Mouse (Mus musculus): ENCODE results near the gene Brpf3. TPM values are rescaled to one million over a fixed set of nuclear protein-coding genes. Genes with fewer than 3 reads are reported as not detected.
"Not testable (repeated sequence)": the region's sequence is repeated elsewhere in the genome, so short reads cannot be mapped to it uniquely, and the experiment has no call there.

Gene Brpf3
- polyA plus RNA-seq, 2 experiments, result 48.6 to 98.3 TPM

GRCm38 (mm10) chr17:28774303-28774702 is 26.6 kb upstream of the Brpf3 start:
- H3K27ac ChIP-seq; H3K4me2 ChIP-seq (ENCODE audit: low read depth); H3K9me3 ChIP-seq (ENCODE audit: control insufficient read depth, low read length); H3K36me3 ChIP-seq (replicated peaks; ENCODE audit: control insufficient read depth, insufficient read depth, low read depth); H3K9ac ChIP-seq (replicated peaks); H3K4me1 ChIP-seq (replicated peaks; ENCODE audit: control insufficient read depth in 2 of 2, insufficient read depth in 2 of 2, low read length in 1 of 2); ATAC-seq (ENCODE audit: insufficient read depth); DNase-seq (ENCODE audit: low read depth in 3 of 3, low spot score in 3 of 3); H3K4me3 ChIP-seq (ENCODE audit: insufficient read depth in 1 of 2, low read depth in 2 of 2, low read length in 2 of 2): not testable (repeated sequence)
- TF ChIP-seq CTCF (IDR thresholded peaks at IDR 0.05; ENCODE audit: low read depth), result peak; percentile 70
- 90% methylated on average over 7 of the region's 9 CpGs for WGBS (ENCODE audit: insufficient replicate concordance)
- peaks cover 22% of the 10 kb centered on the region for H3K27me3 ChIP-seq (ENCODE audit: control insufficient read depth, insufficient read depth, low read length)

DNA sequence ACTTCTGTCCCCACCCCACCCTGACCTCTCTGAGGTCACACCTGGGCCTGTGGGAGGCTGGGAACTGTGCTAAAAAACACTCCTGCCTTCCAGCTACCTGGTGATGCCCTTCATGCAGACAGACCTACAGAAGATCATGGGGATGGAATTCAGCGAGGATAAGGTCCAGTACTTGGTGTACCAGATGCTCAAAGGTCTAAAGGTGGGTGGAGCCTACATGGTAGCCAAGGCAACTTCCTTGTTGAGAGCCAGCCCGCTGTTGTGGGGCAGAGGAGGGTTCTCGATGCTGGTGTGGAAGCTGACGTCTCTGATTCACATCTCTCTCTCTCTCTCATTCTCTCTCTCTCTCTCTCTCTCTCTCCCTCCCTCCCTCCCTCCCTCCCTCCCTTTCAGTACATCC is 25.7 kb upstream of the Brpf3 start:
- H3K27me3 ChIP-seq (ENCODE audit: control insufficient read depth, insufficient read depth, low read length), result peaks cover 14% of the 10 kb centered on the region
- H3K27ac ChIP-seq, result no peak overlapping the region
- H3K4me2 ChIP-seq (ENCODE audit: low read depth), result no peak overlapping the region
- WGBS (ENCODE audit: insufficient replicate concordance), result 70% methylated on average over 4 of the region's 4 CpGs
- DNase-seq (ENCODE audit: low read depth in 3 of 3, low spot score in 3 of 3) (no peak), ATAC-seq (ENCODE audit: insufficient read depth) (no peak)
- no peak overlapping the region for H3K4me3 ChIP-seq (ENCODE audit: insufficient read depth in 1 of 2, low read depth in 2 of 2, low read length in 2 of 2)
- H3K9ac ChIP-seq (replicated peaks), result no peak overlapping the region
- TF ChIP-seq EP300 (IDR thresholded peaks at IDR 0.05; ENCODE audit: low read depth) (no peak), CTCF (IDR thresholded peaks at IDR 0.05; ENCODE audit: low read depth) (no peak)
- no peaks in the 10 kb centered on the region for H3K36me3 ChIP-seq (replicated peaks; ENCODE audit: control insufficient read depth, insufficient read depth, low read depth)
- no peaks in the 10 kb centered on the region for H3K9me3 ChIP-seq (ENCODE audit: control insufficient read depth, low read length)
- no peaks in the 10 kb centered on the region for H3K4me1 ChIP-seq (replicated peaks; ENCODE audit: control insufficient read depth in 2 of 2, insufficient read depth in 2 of 2, low read length in 1 of 2)

- WGBS (ENCODE audit: insufficient replicate concordance), result 72% methylated on average over 3 of the region's 3 CpGs
- Histone ChIP-seq H3K4me1 (replicated peaks; ENCODE audit: control insufficient read depth in 2 of 2, insufficient read depth in 2 of 2, low read length in 1 of 2) (no peaks in the 10 kb centered on the region), H3K27me3 (ENCODE audit: control insufficient read depth, insufficient read depth, low read length) (no peaks in the 10 kb centered on the region), H3K9me3 (ENCODE audit: control insufficient read depth, low read length) (no peaks in the 10 kb centered on the region), H3K36me3 (replicated peaks; ENCODE audit: control insufficient read depth, insufficient read depth, low read depth) (no peaks in the 10 kb centered on the region), H3K27ac (no peak overlapping the region), H3K9ac (replicated peaks) (no peak overlapping the region), H3K4me2 (ENCODE audit: low read depth) (no peak overlapping the region), H3K4me3 (ENCODE audit: insufficient read depth in 1 of 2, low read depth in 2 of 2, low read length in 2 of 2) (no peak overlapping the region)
- no peak for ATAC-seq (ENCODE audit: insufficient read depth)
- DNase-seq (ENCODE audit: low read depth in 3 of 3, low spot score in 3 of 3), result no peak
- peak; percentile 72 for TF ChIP-seq CTCF (IDR thresholded peaks at IDR 0.05; ENCODE audit: low read depth)
- no peak for TF ChIP-seq EP300 (IDR thresholded peaks at IDR 0.05; ENCODE audit: low read depth)
These were observed 24.1 kb upstream of the Brpf3 start for GRCm38 (mm10) chr17:28776817-28777216.

DNA sequence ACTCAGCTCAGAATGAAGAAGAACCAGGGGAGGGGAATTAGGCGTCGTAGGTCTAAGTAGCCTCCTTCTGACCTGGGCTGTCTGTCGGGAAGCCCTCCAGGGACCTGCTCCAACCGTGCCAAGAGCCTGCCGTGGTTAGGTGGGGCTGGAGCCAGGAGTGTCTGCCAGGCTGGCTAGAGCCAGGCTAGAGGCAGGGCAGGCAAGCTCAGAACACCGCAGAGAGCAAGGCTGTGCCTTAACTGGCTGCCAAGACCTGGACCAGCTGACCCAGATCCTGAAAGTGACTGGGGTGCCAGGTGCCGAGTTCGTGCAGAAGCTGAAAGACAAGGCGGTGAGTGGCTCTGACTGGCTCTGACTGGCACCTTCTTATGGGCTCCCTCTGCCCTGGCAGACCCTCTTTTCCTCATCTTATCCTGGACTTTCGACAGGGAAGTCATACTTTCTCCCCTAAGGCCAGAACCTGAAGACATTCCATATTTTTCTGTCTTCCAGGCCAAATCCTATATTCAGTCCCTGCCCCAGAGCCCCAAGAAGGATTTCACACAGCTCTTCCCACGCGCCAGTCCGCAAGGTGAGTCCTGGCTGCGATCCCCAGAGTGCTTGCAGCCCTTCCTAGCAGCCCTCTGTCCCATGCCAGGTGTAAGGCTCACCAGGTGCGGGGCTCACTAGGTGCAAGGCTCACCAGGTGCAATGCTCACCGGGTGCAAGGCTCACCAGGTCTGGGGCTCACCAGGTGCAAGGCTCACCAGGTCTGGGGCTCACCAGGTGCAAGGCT is 23.5 kb upstream of the Brpf3 start:
- no peaks in the 10 kb centered on the region for H3K9me3 ChIP-seq (ENCODE audit: control insufficient read depth, low read length)
- H3K4me1 ChIP-seq (replicated peaks; ENCODE audit: control insufficient read depth in 2 of 2, insufficient read depth in 2 of 2, low read length in 1 of 2), result no peaks in the 10 kb centered on the region
- TF ChIP-seq EP300 (IDR thresholded peaks at IDR 0.05; ENCODE audit: low read depth) (no peak), CTCF (IDR thresholded peaks at IDR 0.05; ENCODE audit: low read depth) (no peak)
- H3K9ac ChIP-seq (replicated peaks), result no peak overlapping the region
- no peak overlapping the region for H3K4me3 ChIP-seq (ENCODE audit: insufficient read depth in 1 of 2, low read depth in 2 of 2, low read length in 2 of 2)
- DNase-seq (ENCODE audit: low read depth in 3 of 3, low spot score in 3 of 3), result no peak
- no peak overlapping the region for H3K4me2 ChIP-seq (ENCODE audit: low read depth)
- no peak overlapping the region for H3K27ac ChIP-seq
- ATAC-seq (ENCODE audit: insufficient read depth), result no peak
- H3K27me3 ChIP-seq (ENCODE audit: control insufficient read depth, insufficient read depth, low read length), result no peaks in the 10 kb centered on the region
- no peaks in the 10 kb centered on the region for H3K36me3 ChIP-seq (replicated peaks; ENCODE audit: control insufficient read depth, insufficient read depth, low read depth)
- 72% methylated on average over 16 of the region's 16 CpGs for WGBS (ENCODE audit: insufficient replicate concordance)

DNA sequence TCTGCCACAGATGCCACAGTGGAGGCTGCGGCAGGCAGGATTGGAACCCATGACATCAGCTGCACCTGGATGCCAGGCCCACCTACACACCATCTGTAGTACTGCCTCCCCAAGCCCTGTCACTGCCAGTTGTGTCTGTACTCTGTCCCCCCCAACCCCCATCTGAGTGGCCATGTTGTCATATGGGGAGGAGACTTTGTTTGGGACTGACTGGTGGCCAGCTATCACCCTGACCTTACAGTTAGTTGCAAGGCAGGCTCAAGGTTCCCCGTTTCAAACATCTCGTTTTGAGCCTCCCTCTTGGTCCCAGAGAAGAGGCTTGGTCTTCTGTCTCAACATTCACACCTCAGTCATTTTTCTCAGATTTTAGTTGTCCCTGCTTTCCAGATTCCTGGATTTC is 21.2 kb upstream of the Brpf3 start:
- Histone ChIP-seq H3K4me2 (ENCODE audit: low read depth) (no peak overlapping the region), H3K9ac (replicated peaks) (no peak overlapping the region), H3K27ac (no peak overlapping the region), H3K36me3 (replicated peaks; ENCODE audit: control insufficient read depth, insufficient read depth, low read depth) (no peaks in the 10 kb centered on the region), H3K27me3 (ENCODE audit: control insufficient read depth, insufficient read depth, low read length) (no peaks in the 10 kb centered on the region), H3K4me3 (ENCODE audit: insufficient read depth in 1 of 2, low read depth in 2 of 2, low read length in 2 of 2) (no peak overlapping the region), H3K4me1 (replicated peaks; ENCODE audit: control insufficient read depth in 2 of 2, insufficient read depth in 2 of 2, low read length in 1 of 2) (no peaks in the 10 kb centered on the region), H3K9me3 (ENCODE audit: control insufficient read depth, low read length) (no peaks in the 10 kb centered on the region)
- TF ChIP-seq CTCF (IDR thresholded peaks at IDR 0.05; ENCODE audit: low read depth) (no peak), EP300 (IDR thresholded peaks at IDR 0.05; ENCODE audit: low read depth) (no peak)
- WGBS (ENCODE audit: insufficient replicate concordance), result 56% methylated on average over 3 of the region's 3 CpGs
- no peak for ATAC-seq (ENCODE audit: insufficient read depth)
- DNase-seq (ENCODE audit: low read depth in 3 of 3, low spot score in 3 of 3), result no peak

Data from liver, embryonic 14.5 days (tissue).